Mouse (Mus musculus): ENCODE data around the gene Pxdc1. TPM values are rescaled to one million over a fixed set of nuclear protein-coding genes. Genes with fewer than 3 reads are reported as not detected.

Pxdc1 gene
- 177 TPM for polyA plus RNA-seq (2014; fragmentation: Illumina TruSeq; extraction: RNeasy Lipid Tissue Mini Kit (QIAGEN cat#74804); ENCODE audit: low replicate concordance)

GRCm38 (mm10) chr13:34653391-34653790 is at the start of gene Pxdc1:
Gene Pxdc1, minus strand, starts transcription at chr13:34653486.

Other genes with a start within 250 kb of the Pxdc1 start
- gene Fam50b, start 81.4 kb upstream of the Pxdc1 start, polyA plus RNA-seq (2014; fragmentation: Illumina TruSeq; extraction: RNeasy Lipid Tissue Mini Kit (QIAGEN cat#74804); ENCODE audit: low replicate concordance), result not detected
- gene Prpf4b, start 221.8 kb upstream of the Pxdc1 start, polyA plus RNA-seq (2014; fragmentation: Illumina TruSeq; extraction: RNeasy Lipid Tissue Mini Kit (QIAGEN cat#74804); ENCODE audit: low replicate concordance), result 160 TPM